Mouse (Mus musculus): ENCODE results near the gene Rnf121.

Rnf121 gene

GRCm38 (mm10) chr7:102065046-102065891 is at the start of gene Rnf121, which contains the start of the genes Xndc1 and Xntrpc:
Gene Rnf121 (minus strand): TSS chr7:102065469.
Gene Xndc1 (plus strand): TSS chr7:102065511.
Gene Xntrpc (plus strand): TSS chr7:102065713.
- DNase-seq = peak; percentile 94 to 96

GRCm38 (mm10) chr7:102113151-102113729 is 48.0 kb upstream of the Rnf121 start:
- DNase-seq = no peak

- DNase-seq = no peak
These were observed 44.5 kb upstream of the Rnf121 start for GRCm38 (mm10) chr7:102109746-102110145.

GRCm38 (mm10) chr7:102109171-102109570 is 43.9 kb upstream of the Rnf121 start, which contains the start of gene Art5:
Gene Art5 (minus strand): TSS chr7:102109489.
- DNase-seq = no peak

GRCm38 (mm10) chr7:102108206-102108605 is 42.9 kb upstream of the Rnf121 start:
- no peak for DNase-seq

- DNase-seq = no peak
These were observed 41.5 kb upstream of the Rnf121 start for GRCm38 (mm10) chr7:102106700-102107141.

GRCm38 (mm10) chr7:102104126-102104525 is 38.9 kb upstream of the Rnf121 start:
- no peak for DNase-seq

- no peak for DNase-seq
These were observed 38.3 kb upstream of the Rnf121 start for GRCm38 (mm10) chr7:102103555-102103954.

- peak; percentile 30 to 42 for DNase-seq
These were observed 37.4 kb upstream of the Rnf121 start for GRCm38 (mm10) chr7:102102696-102103095.

GRCm38 (mm10) chr7:102102241-102102640 is 37.0 kb upstream of the Rnf121 start:
- DNase-seq = no peak

GRCm38 (mm10) chr7:102101487-102101886 is 36.2 kb upstream of the Rnf121 start, which contains the start of gene Art1:
Gene Art1 (plus strand): TSS chr7:102101743.
- no peak for DNase-seq

GRCm38 (mm10) chr7:102100868-102101267 is 35.6 kb upstream of the Rnf121 start:
- DNase-seq = no peak

- peak; percentile 43 to 49 for DNase-seq
These were observed 34.7 kb upstream of the Rnf121 start for GRCm38 (mm10) chr7:102099760-102100661.

GRCm38 (mm10) chr7:102087336-102087735 is 22.1 kb upstream of the Rnf121 start:
- DNase-seq = no peak

GRCm38 (mm10) chr7:102084041-102084696 is 18.9 kb upstream of the Rnf121 start:
- DNase-seq = no peak

- no peak for DNase-seq
These were observed 17.5 kb upstream of the Rnf121 start, which contains the start of gene Trpc2 for GRCm38 (mm10) chr7:102082816-102083215. Gene Trpc2 (plus strand): TSS chr7:102083116.

- no peak for DNase-seq
These were observed 16.5 kb upstream of the Rnf121 start for GRCm38 (mm10) chr7:102081784-102082183.

- DNase-seq = peak; percentile 22 to 32
These were observed 15.0 kb upstream of the Rnf121 start for GRCm38 (mm10) chr7:102080311-102080710.

- peak; percentile 35 to 58 for DNase-seq
These were observed 13.2 kb upstream of the Rnf121 start for GRCm38 (mm10) chr7:102078517-102078916.

GRCm38 (mm10) chr7:102076714-102077296 is 11.5 kb upstream of the Rnf121 start:
- DNase-seq = peak in 1 of 2 experiments; percentile 48

- DNase-seq = no peak
These were observed 1.1 kb upstream of the Rnf121 start for GRCm38 (mm10) chr7:102066363-102066762.

- no peak for DNase-seq
These were observed 619 bp downstream of the Rnf121 start for GRCm38 (mm10) chr7:102064655-102065045.

Measured in kidney, postnatal 36 days (tissue).